Mouse (Mus musculus) layer of hippocampus, postnatal 10 days (tissue): ENCODE measurements around the gene Kantr. TPM values are rescaled to one million over a fixed set of nuclear protein-coding genes. Genes with fewer than 3 reads are reported as not detected.
"Not testable (repeated sequence)": the region's sequence is repeated elsewhere in the genome, so short reads cannot be mapped to it uniquely, and the experiment has no call there.

ENCODE experiments used
- DNase-seq, 2 experiments: peaks; one replicate each; pipeline ENCODE4 v3.0.0; 2021; ENCODE audit warnings: low spot score in 2 of 2
- long read RNA-seq: library from polyadenylated mRNA; stranded (forward); transcript quantifications from one replicate; pipeline ENCODE4 v2.0.0, GENCODE M21; 2023
- total RNA-seq, 2 experiments: library from RNA; stranded (reverse); gene quantifications; 2 replicates each; pipeline ENCODE4 v1.2.3; 2021

The Kantr gene
- 10 to 100 TPM; 40.5 to 48.6 TPM for total RNA-seq
- long read RNA-seq, full-length matches to known transcripts, result 3 of 4 reads
- long read RNA-seq, partial matches to known transcripts, result 0 of 4 reads
- long read RNA-seq, other reads (novel, unspliced or antisense), result 1 of 4 reads

DNA sequence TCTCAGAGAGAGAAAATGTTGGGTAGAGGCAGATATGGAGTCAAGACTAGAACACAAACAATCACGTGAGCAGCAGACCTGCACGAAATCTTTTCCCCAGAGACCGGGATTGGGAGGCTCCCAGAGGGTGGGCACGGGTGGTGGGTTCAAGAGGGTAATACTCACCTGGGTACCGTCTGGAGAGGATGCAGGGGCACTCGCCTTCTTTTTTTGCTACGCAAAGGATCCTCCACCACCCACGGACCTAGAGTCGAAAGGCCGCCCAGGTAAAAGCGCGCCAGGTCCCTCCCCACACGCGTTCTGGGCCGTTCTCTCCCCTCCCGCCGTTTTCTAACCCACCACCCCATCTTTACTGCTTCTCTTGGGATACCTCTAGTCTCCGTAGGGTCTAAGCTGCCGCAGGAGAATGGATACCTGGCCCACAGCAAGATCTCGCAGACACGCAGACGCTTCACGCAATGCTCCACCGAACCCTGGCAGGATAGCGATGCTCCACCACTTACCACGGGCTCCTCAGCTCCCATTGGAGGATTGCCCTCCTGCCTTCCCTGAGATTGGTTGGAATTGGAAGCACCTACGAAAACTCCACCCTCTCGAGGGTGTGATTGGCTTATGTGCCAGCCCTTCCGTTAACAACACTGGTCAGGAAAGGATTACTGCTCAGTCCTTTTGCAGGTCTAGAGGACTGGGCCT lies at the start of gene Kantr:
Gene Kantr, minus strand, starts transcription at position 500 of the 693 bp plus-strand sequence.
- peak; percentile 66 to 73 for DNase-seq

DNA sequence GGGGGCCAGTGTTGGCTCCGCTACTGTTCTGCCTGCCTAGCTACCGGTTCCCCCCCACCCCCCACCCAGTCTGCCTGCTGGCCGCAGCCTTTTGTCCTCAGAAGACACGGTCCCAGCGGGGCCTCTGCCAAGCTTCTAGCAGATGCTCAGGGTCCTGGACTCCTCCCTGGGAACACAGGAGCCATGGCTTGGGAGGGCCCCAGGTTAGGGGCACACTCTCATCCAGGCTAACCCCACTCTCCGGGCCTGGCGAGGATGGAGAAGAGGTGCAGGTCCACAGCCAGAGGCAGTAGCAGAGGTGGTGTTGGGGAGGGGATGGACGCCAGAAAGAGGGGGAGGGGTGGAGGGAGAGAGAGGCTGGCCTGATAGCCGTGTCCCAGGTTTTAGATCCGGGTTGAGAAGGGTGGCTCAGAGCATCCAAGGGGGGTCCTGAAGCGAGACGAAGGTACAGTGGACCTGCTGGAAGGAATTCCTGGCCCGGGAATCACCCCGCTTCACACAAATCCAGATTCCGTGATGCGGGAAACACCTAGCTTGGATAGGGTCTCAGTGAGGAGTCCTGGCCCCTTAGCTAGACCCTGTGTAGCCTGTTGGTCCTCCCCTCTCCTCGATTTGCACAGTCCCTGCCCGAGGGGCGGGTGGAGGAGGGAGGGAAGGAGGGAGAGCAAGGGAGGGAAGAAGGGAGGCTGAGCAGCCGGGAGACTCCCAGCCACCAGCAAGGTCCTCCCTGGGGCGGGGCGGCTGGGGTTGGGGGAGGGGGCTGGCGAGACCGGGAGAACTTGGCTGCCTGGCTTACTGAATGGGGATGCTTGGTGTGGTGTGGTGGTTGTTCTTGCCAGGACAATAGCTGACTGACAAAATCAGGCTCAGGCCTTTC lies 41.3 kb upstream of the Kantr start, which contains the start of gene Gpr173:
Gene Gpr173, minus strand, starts transcription at position 308 of the 877 bp plus-strand sequence.
- peak; percentile 60 to 70 for DNase-seq

DNA sequence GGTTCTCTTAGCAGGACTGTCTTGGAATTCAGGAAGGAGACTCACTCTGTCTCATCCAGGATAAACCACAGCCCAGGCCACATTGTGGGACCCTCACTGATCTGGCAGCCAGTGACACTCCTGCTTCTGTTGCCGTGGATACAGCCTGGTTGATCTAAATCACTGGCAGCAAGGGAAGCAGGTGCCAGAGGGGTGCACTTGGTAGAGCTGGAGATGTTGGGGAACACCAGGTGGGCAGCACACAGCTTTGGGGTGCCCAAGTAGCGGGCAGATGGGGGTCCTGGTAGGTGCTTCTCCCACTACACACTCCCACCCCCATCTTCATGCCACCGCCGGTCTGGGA lies 40.7 kb upstream of the Kantr start:
- peak in 1 of 2 experiments; percentile 28 for DNase-seq

DNA sequence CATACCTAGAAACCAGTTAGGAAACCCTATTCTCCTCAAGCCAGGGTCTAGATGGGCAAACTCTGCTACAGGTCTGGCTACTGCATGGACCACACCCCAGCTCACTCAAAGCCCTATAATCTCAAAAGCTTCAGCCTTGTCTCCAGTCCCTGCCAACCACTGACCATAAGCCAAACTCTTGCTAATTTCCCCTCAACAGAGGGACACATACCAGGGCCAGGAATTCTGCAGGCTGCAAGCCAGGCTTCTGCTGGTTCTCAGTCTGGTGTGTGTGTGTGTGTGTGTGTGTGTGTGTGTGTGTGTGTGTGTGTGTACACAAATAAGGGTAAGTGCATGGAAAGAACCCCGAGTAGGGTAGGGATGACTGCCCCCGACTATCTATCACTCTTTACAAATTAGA lies 39.1 kb upstream of the Kantr start:
- peak; percentile 21 to 39 for DNase-seq

DNA sequence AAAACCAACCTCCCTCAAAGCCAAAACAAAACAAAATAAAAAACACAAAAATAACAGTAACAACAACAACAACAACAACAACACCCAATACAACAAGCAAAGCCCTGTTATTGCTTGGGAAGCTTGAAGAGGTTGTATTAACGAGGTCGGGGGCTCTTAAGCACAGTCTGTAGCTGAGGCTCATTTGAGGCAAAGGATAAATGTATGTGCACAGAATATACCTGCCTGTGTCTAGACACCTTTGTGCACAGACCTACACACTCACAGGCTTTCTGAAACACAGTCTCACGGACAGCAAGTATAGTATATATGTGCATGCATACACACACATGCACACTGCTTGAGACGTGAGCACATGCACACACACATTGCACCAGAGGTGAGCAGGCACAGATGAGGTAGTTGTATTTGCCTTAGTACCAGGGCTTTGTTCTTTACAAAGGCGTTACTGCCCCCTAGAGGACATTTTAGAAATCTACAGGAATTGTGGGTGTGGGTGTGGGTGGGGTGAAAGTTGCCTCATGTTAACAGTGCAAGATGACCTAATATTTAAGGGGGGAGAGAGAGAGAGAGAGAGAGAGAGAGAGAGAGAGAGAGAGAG lies 25.4 kb upstream of the Kantr start:
- DNase-seq, result no peak

DNA sequence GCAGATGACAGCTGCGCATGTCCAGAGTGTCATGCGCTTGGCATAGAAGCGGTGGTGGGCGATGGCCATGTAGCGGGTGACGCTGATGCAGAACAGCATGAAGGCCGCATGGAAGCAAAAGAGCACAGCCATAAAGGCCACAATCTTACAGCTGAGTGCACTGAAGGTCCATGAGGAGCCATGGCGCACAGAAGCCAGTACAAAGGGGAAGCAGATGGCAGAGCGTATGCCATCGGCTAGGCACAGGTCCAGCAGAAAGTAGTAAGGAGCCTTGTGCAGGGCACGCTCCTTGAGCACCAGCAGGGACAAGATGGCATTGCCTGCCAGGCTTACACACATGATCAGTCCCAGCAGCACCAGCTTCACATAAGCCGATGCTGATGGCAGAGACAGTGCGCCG lies 19.7 kb upstream of the Kantr start:
- no peak for DNase-seq

DNA sequence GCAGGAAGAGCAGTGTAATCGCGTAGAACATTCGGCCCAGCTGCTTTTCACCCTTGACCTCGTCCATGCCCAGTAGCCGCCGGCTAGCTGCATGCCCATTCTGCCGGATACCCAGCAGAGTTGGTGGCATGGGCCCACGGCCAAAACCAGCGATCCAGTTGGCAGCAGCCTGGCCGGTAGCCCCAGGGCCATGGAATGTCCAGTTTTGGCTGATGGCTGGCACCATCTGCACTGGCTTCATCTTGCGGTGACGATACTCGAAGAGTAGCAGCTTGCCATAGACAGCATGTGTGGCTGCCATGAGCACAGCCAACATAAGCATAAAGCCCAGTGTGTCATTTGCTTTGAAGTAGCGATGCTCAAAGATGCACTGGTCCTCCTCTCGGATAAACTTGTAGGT lies 19.3 kb upstream of the Kantr start:
- no peak for DNase-seq

DNA sequence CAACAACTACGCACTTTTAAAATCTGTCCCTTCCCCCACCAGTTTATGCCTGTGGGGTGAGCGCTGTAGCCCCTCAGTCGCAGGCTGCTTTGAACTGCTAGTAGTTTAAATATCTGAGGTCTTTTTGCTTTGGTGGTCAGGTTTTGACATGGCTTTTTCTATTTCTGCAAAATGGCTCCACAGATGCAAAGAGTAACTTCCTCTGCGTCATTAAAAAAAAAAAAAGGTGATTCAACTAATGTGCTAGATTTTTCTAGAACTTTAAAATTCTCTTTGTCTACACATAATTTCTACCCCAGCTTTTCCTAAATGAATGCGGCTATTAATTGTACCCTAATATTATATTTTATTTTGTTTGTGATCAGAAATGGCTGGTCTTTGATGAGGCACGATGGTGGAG lies 15.6 kb upstream of the Kantr start:
- DNase-seq, result no peak

DNA sequence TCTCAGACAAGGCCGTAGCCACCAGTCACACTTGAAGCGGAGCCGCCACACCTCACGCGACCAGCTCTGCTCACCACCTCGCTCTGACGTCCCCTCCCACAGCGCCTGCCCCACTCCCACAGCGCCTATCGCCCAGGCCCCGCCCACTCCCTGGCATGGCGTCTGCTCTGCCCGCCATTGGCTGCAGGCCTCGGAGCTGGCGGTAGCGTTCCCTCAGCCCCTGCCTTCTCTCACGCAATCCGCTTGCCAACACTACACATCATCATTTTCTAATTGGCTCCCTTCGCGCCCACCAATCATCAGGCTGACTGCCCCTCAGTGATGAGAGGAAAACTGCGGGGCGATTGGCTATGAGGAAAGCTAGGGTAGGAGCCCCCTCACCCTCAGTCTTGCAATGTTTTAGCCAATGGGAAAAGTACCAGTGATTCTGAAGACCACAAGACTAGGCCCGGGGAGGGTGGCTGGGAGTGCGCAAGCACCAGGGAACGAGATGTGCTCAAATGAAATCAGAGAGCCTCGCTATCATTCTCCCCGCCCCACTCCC lies 15.1 kb upstream of the Kantr start, which contains the start of gene Tspyl2:
Gene Tspyl2, minus strand, starts transcription at position 68 of the 544 bp plus-strand sequence.
- DNase-seq, result peak; percentile 89 to 94

DNA sequence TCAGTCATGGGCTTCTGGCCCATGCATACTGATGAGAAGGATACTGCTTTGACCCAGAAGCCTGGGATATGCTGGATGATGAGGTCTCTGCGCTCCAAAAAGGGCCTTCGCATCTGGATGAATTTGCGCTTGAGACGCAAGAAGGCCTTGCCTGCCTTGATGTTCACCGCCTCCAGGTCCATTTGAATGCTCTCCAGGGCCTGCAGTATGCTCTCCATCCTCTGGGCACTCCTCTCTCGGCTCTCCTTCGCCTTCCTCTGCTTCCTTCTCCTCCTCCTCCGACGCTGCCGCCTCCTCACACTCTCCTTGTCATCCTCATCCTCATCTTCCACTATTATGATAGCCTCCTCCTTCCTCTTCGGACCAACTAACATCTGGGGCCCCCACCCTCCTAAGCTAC lies 14.2 kb upstream of the Kantr start:
- no peak for DNase-seq

DNA sequence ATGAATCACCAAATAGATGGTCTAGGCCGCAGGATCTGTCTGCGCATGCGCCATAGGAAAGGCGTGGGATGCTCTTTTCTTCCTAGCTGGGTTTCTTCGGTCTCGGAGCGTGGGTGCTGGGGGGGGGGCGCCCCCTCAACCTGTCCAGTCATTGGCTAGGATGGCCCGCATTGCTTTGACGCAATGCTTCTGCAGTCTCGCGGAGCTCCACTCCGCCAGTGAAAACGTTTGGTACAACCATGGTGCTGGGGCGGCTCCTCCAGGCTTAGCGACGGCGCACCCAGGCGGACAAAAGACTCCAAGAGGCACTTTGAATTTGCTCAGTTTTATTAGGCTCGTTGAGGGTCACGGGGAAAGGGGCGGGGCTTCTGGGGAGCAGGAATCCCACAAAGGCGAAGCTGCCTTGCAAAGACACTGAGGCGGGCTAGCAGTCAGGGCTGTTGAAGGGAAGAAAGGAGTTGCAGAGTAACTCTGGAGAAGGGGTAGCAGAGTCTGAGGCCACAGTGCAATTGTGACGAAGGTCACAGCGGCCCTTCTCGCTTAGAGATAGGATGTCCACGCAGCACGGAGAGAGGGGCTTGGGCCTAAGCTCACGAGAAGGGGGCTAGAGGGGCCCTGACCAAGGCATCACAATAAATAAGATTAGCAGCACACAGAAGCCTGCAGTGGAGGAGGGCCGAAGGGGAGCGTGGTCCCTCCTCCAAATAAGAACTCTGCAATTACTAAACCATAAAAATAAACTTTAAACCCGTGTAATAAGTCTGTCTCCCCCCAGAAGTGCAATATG lies 9.4 kb upstream of the Kantr start:
- DNase-seq, result peak; percentile 82 to 86

DNA sequence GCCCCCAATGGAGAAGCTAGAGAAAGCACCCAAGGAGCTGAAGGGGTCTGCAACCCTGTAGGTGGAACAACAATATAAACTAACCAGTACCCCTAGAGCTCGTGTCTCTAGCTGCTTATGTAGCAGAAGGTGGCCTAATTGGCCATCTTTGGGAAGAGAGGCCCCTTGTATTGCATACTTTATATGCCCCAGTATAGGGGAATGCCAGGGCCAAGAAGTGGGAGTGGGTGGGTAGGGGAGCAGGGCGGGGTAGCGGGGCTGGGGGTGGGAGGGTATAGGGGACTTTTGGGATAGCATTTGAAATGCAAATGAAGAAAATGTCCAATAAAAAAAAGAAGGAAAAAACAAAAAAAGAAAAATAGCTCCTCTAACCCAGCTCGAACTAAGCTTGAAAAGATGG lies 8.8 kb upstream of the Kantr start:
- DNase-seq, result not testable (repeated sequence)

DNA sequence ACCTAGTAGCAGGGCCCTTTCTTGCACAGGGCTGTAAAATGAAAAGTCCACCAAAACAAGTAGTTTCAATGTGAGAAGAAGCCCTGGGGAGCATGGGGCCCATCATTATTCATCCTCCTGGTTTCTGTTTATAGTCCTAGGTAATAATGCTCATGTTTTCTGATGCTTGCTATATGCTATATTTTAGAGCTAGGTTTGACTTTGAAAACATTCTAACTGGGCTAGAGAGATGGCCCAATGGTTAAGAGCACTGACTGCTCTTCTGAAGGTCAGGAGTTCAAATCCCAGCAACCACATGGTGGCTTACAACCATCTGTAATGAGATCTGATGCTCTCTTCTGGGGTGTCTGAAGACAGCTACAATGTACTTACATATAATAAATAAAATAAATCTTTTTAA lies 2.1 kb upstream of the Kantr start:
- not testable (repeated sequence) for DNase-seq

DNA sequence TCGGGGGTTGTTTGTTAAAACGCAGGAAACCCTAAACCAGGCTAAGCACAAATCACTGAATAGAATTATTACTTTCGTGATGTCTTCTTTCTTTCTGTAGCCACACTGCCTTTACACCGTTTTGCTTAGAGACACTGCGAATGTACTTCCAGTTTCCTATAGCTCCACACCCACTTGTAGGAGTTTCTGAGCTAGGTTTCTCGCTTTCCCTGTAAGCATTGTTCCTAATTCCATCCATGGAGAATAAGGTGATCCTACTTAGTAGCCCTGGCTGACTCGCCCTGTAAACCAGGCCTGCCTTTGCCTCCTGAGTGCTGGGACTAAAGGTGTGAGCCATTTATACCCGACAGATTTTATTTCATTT lies 376 bp upstream of the Kantr start:
- no peak for DNase-seq

DNA sequence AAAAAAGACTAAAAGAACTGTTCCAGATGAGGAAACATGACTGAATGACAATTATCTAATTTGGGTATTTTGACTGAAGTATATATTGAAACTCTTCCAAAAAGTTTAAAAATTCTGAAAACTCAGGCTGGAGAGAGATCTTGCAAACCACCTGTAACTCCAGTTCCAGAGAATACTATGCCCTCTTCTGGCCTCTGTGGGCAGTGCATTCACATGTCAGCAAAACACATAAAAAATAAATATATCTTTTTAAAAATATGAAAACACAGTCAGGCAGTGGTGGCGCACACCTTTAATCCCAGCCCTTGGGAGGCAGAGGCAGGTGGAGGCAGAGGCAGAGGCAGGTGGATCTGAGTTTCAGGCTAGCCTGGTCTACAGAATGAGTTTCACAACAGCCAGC lies 3.7 kb downstream of the Kantr start:
- no peak for DNase-seq

DNA sequence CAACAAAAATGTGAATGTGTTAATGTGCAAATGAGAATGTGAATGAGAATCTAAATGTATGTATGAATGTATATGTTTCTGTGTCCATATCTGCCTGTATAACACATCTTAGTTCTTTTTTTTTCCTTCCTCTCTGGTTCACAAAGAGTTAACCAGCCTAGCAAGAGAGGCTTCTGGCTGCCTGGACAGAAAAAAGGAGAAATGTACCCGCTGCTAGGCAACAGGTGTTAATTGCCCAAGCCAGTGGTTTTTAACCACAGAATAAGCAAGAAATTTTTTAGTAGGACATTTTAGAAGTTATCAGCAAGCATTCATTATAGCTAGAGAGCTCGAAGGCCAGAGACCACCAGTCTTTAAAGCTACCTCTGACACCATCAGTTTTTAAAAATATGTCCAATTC lies 4.5 kb downstream of the Kantr start:
- no peak for DNase-seq

DNA sequence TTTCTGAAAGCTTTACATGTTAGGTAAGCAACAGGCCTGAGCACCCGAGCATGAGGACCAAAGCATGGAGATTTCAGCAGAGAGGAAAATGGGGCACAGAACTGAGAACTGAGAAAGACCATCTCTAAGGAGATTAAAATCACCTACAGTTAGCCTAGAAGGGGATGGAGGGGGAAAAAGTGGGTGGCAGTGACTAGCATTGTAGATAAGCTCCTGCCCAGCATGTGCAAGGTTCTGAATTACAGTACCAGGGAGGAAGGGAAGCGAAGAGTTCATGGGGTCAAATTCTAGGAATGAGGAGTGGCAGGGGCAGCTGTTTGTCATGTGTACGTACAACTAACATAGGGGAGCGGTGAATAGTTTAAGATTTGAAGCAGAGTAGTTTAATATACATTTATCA lies 6.8 kb downstream of the Kantr start:
- DNase-seq, result no peak

DNA sequence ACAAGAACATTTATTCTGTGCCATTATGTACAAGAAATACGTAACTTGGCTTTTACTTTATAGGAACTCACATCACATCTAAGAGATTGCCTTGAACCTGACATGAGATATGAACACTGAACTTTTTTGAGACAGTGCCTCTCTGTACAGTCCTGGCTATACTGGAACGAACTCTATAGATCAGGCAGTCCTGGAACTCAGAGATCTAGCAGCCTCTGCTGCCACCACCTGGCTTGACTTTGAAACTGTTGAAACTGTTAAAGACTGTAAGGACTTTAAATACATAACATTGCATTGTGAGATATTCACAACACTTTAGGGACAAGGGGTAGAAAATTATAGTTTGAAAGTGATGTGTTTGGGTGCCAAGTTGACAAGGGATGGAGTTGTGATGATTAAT lies 19.4 kb downstream of the Kantr start:
- peak in 1 of 2 experiments; percentile 49 for DNase-seq

DNA sequence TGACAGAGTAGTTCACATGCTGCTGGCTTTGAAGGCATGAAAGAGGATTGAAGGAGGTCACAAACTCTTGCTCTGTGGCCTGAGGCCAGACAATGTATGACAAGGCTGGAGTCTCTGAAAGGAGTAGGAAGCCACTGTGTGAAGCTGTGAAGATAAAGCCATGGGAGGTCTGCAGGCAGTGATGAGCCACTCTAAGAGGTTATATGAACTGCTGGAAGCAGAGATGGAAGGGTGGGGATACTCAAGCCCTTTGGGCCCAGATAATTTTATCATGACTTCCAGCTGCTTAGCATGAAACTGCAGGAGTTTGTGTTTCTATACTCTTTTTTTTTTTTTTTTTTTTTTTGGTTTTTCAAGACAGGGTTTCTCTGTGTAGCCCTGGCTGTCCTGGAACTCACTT lies 19.9 kb downstream of the Kantr start:
- no peak for DNase-seq

DNA sequence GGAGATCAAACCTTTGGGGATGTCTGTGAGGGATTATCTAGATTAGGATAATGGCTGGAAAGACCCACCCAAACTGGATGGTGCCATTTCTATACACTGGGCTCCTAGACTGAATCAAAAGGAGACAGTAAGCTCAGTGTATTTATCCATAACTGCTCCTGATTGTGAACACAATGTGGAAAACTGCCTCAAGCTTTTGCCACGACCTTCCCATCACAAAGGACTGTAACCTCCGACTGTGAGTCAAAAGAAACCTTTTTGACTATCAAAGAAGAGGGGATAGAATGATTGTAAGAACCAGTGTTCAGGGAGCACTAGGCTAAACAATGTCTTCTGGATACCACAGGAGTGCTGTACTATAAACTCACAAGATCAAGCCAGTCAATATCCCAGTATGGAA lies 21.1 kb downstream of the Kantr start:
- DNase-seq, result no peak

DNA sequence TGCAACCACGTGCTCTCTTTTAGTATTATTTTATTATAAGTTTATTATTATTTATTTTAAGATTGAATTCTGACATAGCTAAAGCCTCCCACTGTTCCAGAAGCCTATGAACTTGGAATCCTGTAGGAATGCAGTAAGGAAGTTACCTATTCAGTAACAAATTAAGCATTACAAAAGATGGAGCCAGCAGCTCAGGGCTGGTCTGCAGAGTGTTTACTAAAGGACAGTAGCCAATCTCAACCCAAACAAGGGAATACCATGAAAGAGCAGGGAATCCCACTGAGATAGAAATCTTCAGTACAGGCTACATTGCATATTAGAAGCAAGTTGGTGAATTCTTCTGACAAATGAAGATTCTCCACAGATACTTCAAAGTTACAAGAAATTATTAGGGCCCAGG lies 40.3 kb downstream of the Kantr start:
- DNase-seq, result not testable (repeated sequence)
